Mouse (Mus musculus) CD8-positive naive resting alpha-beta T cell, adult 2 months (primary cell): ENCODE data around the gene Olfr853.

ENCODE experiments used
- DNase-seq, 2 experiments: peaks; one replicate each; pipeline ENCODE4 v3.0.0; 2022; ENCODE audit warnings: low read depth in 2 of 2, low spot score in 2 of 2

Gene Olfr853

GRCm38 (mm10) chr9:19540976-19541375 is at the start of gene Olfr853:
Olfr853 (minus strand) TSS chr9:19541076.
- no peak for DNase-seq

- DNase-seq = no peak
Measured at GRCm38 (mm10) chr9:19582317-19582716, 41.4 kb upstream of the Olfr853 start, which contains the start of gene Olfr855. Olfr855 (plus strand) TSS chr9:19582617.

- DNase-seq = no peak
Measured at GRCm38 (mm10) chr9:19567282-19567681, 26.4 kb upstream of the Olfr853 start, which contains the start of gene Olfr854. Olfr854 (minus strand) TSS chr9:19567382.

- no peak for DNase-seq
Measured at GRCm38 (mm10) chr9:19492995-19493394, 47.9 kb downstream of the Olfr853 start, which contains the start of gene Olfr851. Olfr851 (plus strand) TSS chr9:19493295.
